Mouse (Mus musculus) ovary, adult 10 weeks (tissue): ENCODE data around the gene Wdr73. TPM values are rescaled to one million over a fixed set of nuclear protein-coding genes. Genes with fewer than 3 reads are reported as not detected.

Experiments
- polyA plus RNA-seq: library from polyadenylated mRNA; stranded (reverse); fragments of 350-450 nt; fragmentation: Illumina TruSeq; extraction: RNeasy Lipid Tissue Mini Kit (QIAGEN cat#74804); gene quantifications from one replicate; pipeline ENCODE4 v1.2.3, GENCODE M21; 2014

The Wdr73 gene
- polyA plus RNA-seq, result 24.0 TPM

GRCm38 (mm10) chr7:80900944-80901501 lies at the start of gene Wdr73:
Gene Wdr73, minus strand, starts transcription at chr7:80901269.

GRCm38 (mm10) chr7:80947445-80948350 lies 46.6 kb upstream of the Wdr73 start, which contains the start of gene Sec11a:
Gene Sec11a, minus strand, starts transcription at chr7:80947780.

GRCm38 (mm10) chr7:80904921-80905515 lies 3.9 kb upstream of the Wdr73 start, which contains the start of gene Nmb:
Gene Nmb, minus strand, starts transcription at chr7:80905076.

GRCm38 (mm10) chr7:80860729-80861274 lies 40.3 kb downstream of the Wdr73 start, which contains the start of gene Zscan2:
Gene Zscan2, plus strand, starts transcription at chr7:80860920.

Other genes starting within 250 kb of the Wdr73 start
- gene Crtc3, start 212.4 kb downstream of the Wdr73 start, polyA plus RNA-seq, result 6.0 TPM
- 73.3 TPM for gene Iqgap1, start 75.3 kb downstream of the Wdr73 start, polyA plus RNA-seq
- 2.7 TPM for gene Zscan2, start 40.3 kb downstream of the Wdr73 start, polyA plus RNA-seq
- 1.9 TPM for gene Nmb, start 3.8 kb upstream of the Wdr73 start, polyA plus RNA-seq
- 203 TPM for gene Sec11a, start 46.5 kb upstream of the Wdr73 start, polyA plus RNA-seq
- gene Zfp592, start 92.4 kb upstream of the Wdr73 start, polyA plus RNA-seq, result 12.2 TPM
- 0.23 TPM for gene Alpk3, start 156.3 kb upstream of the Wdr73 start, polyA plus RNA-seq
- not detected for gene Slc28a1, start 213.5 kb upstream of the Wdr73 start, polyA plus RNA-seq